In genomic region chr10:57784131-57784875, GRCm38 (mm10) we compare ENCODE assay signal across 10 mouse cellular contexts. TPM values are rescaled to one million over a fixed set of nuclear protein-coding genes. Genes with fewer than 3 reads are reported as not detected.
A peak's percentile ranks its signal among the peaks of the same experiment; 100 is the strongest.
DNase-seq lines count a peak whose midpoint lies in the region; ATAC-seq and TF ChIP-seq lines count a peak whose summit lies in the region.
"Had no signal": no experiment of that assay in that cellular context is flagged by ENCODE, and none has a peak within 500 bp of the region (broad histone marks: within the 10 kb centered on the region; RNA-seq: fewer than 3 reads in every experiment).

No protein-coding gene starts in this region.

- TF ChIP-seq CTCF in MEL (IDR thresholded peaks at IDR 0.05 in 2 of 3, conservative IDR thresholded peaks at IDR 0.05 in 1 of 3; ENCODE audit: control insufficient read depth in 1 of 3, insufficient read depth in 1 of 3, low read depth in 2 of 3, low read length in 3 of 3, poor library complexity in 1 of 3, severe bottlenecking in 1 of 3): no peak
- no peak for TF ChIP-seq CTCF in lung, embryonic 14.5 days (IDR thresholded peaks at IDR 0.05; ENCODE audit: low read depth)

- H3K9ac ChIP-seq in MEL (ENCODE audit: control insufficient read depth, low read depth, low read length, poor library complexity, severe bottlenecking): no peak overlapping the region
- H3K9ac ChIP-seq in forebrain, embryonic 11.5 days (ENCODE audit: low read length): peak overlapping the region; percentile 68
- H3K9ac ChIP-seq in heart, embryonic 15.5 days: no peak overlapping the region
- no peak overlapping the region for H3K9ac ChIP-seq in lung, embryonic 14.5 days

- H3K9me3 ChIP-seq in MEL (replicated peaks; ENCODE audit: insufficient read depth, low read length): no peaks in the 10 kb centered on the region
- no peaks in the 10 kb centered on the region for H3K9me3 ChIP-seq in forebrain, embryonic 11.5 days (ENCODE audit: control insufficient read depth, low read length)
- H3K9me3 ChIP-seq in heart, embryonic 15.5 days (replicated peaks): no peaks in the 10 kb centered on the region
- no peaks in the 10 kb centered on the region for H3K9me3 ChIP-seq in lung, embryonic 14.5 days (ENCODE audit: low read depth, low read length)
- H3K9me3 ChIP-seq: G1E had no signal

- no peak for TF ChIP-seq RAD21 in MEL (IDR thresholded peaks at IDR 0.05; ENCODE audit: low read depth, low read length)

- no peak for TF ChIP-seq POLR2A in MEL (IDR thresholded peaks at IDR 0.05; ENCODE audit: control insufficient read depth in 1 of 2, insufficient read depth in 1 of 2, low read depth in 1 of 2, low read length in 2 of 2, poor library complexity in 1 of 2)

- H3K4me2 ChIP-seq in forebrain, embryonic 11.5 days (ENCODE audit: low read depth, low read length, severe bottlenecking): peak overlapping the region; percentile 63
- peak overlapping the region; percentile 28 for H3K4me2 ChIP-seq in heart, embryonic 15.5 days
- peak overlapping the region; percentile 42 for H3K4me2 ChIP-seq in lung, embryonic 14.5 days

- DNase-seq in MEL (ENCODE audit: low read depth, low spot score): peak; percentile 16
- peak; percentile 81 for DNase-seq in brain, embryonic 18.5 days (ENCODE audit: low read depth, low spot score)
- DNase-seq in forebrain, embryonic 11.5 days (ENCODE audit: low spot score): peak; percentile 91
- peak; percentile 90 to 92 for DNase-seq in kidney, postnatal 36 days
- peak; percentile 91 for DNase-seq in lung, embryonic 14.5 days
- DNase-seq in retina, embryonic 14.5 days (ENCODE audit: low spot score): peak; percentile 79
- no peak for DNase-seq in thymus, postnatal 14 days

- under 1% methylated on average over 7 of the region's 7 CpGs for WGBS in forebrain, embryonic 11.5 days
- 25% methylated on average over 7 of the region's 7 CpGs for WGBS in heart, embryonic 15.5 days
- 12% methylated on average over 7 of the region's 7 CpGs for WGBS in lung, embryonic 14.5 days

- H3K27me3 ChIP-seq in MEL (ENCODE audit: control insufficient read depth in 1 of 2, insufficient read depth in 2 of 2, low read length in 2 of 2): no peaks in the 10 kb centered on the region
- H3K27me3 ChIP-seq in forebrain, embryonic 11.5 days (ENCODE audit: control insufficient read depth, insufficient read depth, low read length): no peaks in the 10 kb centered on the region
- no peaks in the 10 kb centered on the region for H3K27me3 ChIP-seq in heart, embryonic 15.5 days
- H3K27me3 ChIP-seq in lung, embryonic 14.5 days (ENCODE audit: insufficient read depth, low read length): no peaks in the 10 kb centered on the region

- no peaks in the 10 kb centered on the region for H3K79me2 ChIP-seq in MEL (ENCODE audit: control insufficient read depth, insufficient read depth, low read length, poor library complexity)

- TF ChIP-seq EP300 in MEL (IDR thresholded peaks at IDR 0.05; ENCODE audit: low read depth in 1 of 2, low read length in 2 of 2): no peak

- ATAC-seq in forebrain, embryonic 11.5 days (replicated peaks; ENCODE audit: low FRiP score): peak; percentile 92
- no peak for ATAC-seq in heart, embryonic 15.5 days (replicated peaks; ENCODE audit: insufficient number of reproducible peaks, insufficient read depth, low FRiP score, low read depth)
- ATAC-seq in lung, embryonic 14.5 days (ENCODE audit: insufficient read depth): peak; percentile 91

- no peaks in the 10 kb centered on the region for H3K36me3 ChIP-seq in MEL (ENCODE audit: control insufficient read depth in 1 of 2, insufficient read depth in 2 of 2, low read length in 2 of 2)
- H3K36me3 ChIP-seq in forebrain, embryonic 11.5 days (ENCODE audit: control insufficient read depth, insufficient read depth, low read length): no peaks in the 10 kb centered on the region
- no peaks in the 10 kb centered on the region for H3K36me3 ChIP-seq in heart, embryonic 15.5 days
- H3K36me3 ChIP-seq in lung, embryonic 14.5 days (ENCODE audit: insufficient read depth): no peaks in the 10 kb centered on the region
- H3K36me3 ChIP-seq: G1E had no signal

- no peaks in the 10 kb centered on the region for H3K4me1 ChIP-seq in MEL (ENCODE audit: control insufficient read depth in 1 of 2, insufficient read depth in 2 of 2, low read length in 2 of 2)
- peaks cover 5% of the 10 kb centered on the region for H3K4me1 ChIP-seq in forebrain, embryonic 11.5 days (replicated peaks; ENCODE audit: control insufficient read depth, insufficient read depth, low read length)
- H3K4me1 ChIP-seq in heart, embryonic 15.5 days (replicated peaks): no peaks in the 10 kb centered on the region; the same call in 1 of the 2 replicates
- peaks cover 3% of the 10 kb centered on the region; the same call in 1 of the 2 replicates for H3K4me1 ChIP-seq in lung, embryonic 14.5 days (ENCODE audit: insufficient read depth)

- no peak overlapping the region for H3K4me3 ChIP-seq in MEL (ENCODE audit: control insufficient read depth in 1 of 2, insufficient read depth in 1 of 2, low read depth in 2 of 2, low read length in 2 of 2)
- H3K4me3 ChIP-seq in forebrain, embryonic 11.5 days (ENCODE audit: low read depth, low read length): peak overlapping the region; percentile 45
- no peak overlapping the region; the same call in 1 of the 2 replicates for H3K4me3 ChIP-seq in heart, embryonic 15.5 days
- 0 out of 2 replicates have a peak overlapping the region, but pooled peaks have one; percentile 2 for H3K4me3 ChIP-seq in lung, embryonic 14.5 days (ENCODE audit: low read depth, low read length)

- no peak overlapping the region for H3K27ac ChIP-seq in MEL (ENCODE audit: control insufficient read depth, low read depth, low read length)
- H3K27ac ChIP-seq in forebrain, embryonic 11.5 days (ENCODE audit: low read depth, low read length): peak overlapping the region; percentile 91
- no peak overlapping the region for H3K27ac ChIP-seq in heart, embryonic 15.5 days
- H3K27ac ChIP-seq in lung, embryonic 14.5 days (ENCODE audit: low read depth): no peak overlapping the region
- H3K27ac ChIP-seq: macrophage had no signal

TF ChIP-seq in MEL, 35 proteins besides CTCF, POLR2A, EP300 and RAD21:
- TF ChIP-seq E2F4 (IDR thresholded peaks at IDR 0.05; ENCODE audit: borderline replicate concordance, low read depth, low read length): no peak

RNA-seq across cellular contexts. Expression of gene Fabp7, which starts 0.4 kb away (rescaled TPM):
- 12.7 and 26.4 TPM in 2 replicates for total RNA-seq in MEL (2012; rRNA removed)
- 1 to 10 TPM in 1 of 2 experiments, not detected in 1; 4.1 TPM for polyA plus RNA-seq in MEL (2012; ENCODE audit: insufficient read depth in 1 of 2, insufficient read length in 2 of 2, low read depth in 1 of 2, low replicate concordance in 2 of 2, missing spikeins in 1 of 2)
- 595 and 640 TPM in 2 replicates for polyA plus RNA-seq in forebrain, embryonic 11.5 days (2014; fragmentation: Nextera tagmentation; extraction: Ambion mirVana)
- polyA plus RNA-seq in heart, embryonic 15.5 days (2015; fragmentation: Nextera tagmentation; extraction: Ambion mirVana): 13.0 and 14.6 TPM in 2 replicates
- polyA plus RNA-seq in lung, embryonic 14.5 days (2014; fragmentation: Nextera tagmentation; extraction: Ambion mirVana): 9.2 and 9.8 TPM in 2 replicates
- polyA plus RNA-seq: G1E had no signal

RNA-seq across cellular contexts. Expression of gene Smpdl3a, which starts 9.8 kb away (rescaled TPM):
- total RNA-seq in MEL (2012; rRNA removed): 0.04 TPM in 1 of 2 replicates, not detected in the other
- polyA plus RNA-seq in MEL (2012; ENCODE audit: insufficient read depth in 1 of 2, insufficient read length in 2 of 2, low read depth in 1 of 2, low replicate concordance in 2 of 2, missing spikeins in 1 of 2): not detected
- 9.2 and 9.4 TPM in 2 replicates for polyA plus RNA-seq in forebrain, embryonic 11.5 days (2014; fragmentation: Nextera tagmentation; extraction: Ambion mirVana)
- 33.2 and 35.6 TPM in 2 replicates for polyA plus RNA-seq in heart, embryonic 15.5 days (2015; fragmentation: Nextera tagmentation; extraction: Ambion mirVana)
- polyA plus RNA-seq in lung, embryonic 14.5 days (2014; fragmentation: Nextera tagmentation; extraction: Ambion mirVana): 15.2 and 18.6 TPM in 2 replicates
- total RNA-seq: G1E had no signal
- polyA plus RNA-seq: G1E had no signal

Comparison
In these comparisons a context has a peak if more than half of its experiments do, and no peak if none do; other contexts are left out.
1. H3K4me3 ChIP-seq: peak in forebrain, embryonic 11.5 days (single experiment) and lung, embryonic 14.5 days (single experiment); none in MEL (0 of 2) and heart, embryonic 15.5 days (single experiment).
2. RNA of gene Fabp7, which starts 0.4 kb away (polyA plus RNA-seq): 595 to 640 TPM in forebrain, embryonic 11.5 days; 13.0 to 14.6 TPM in heart, embryonic 15.5 days, 9.2 to 9.8 TPM in lung, embryonic 14.5 days and 4.1 TPM in MEL; every median in the first group is over 10 times any median in the second.
3. RNA of gene Smpdl3a, which starts 9.8 kb away (polyA plus RNA-seq): 33.2 to 35.6 TPM in heart, embryonic 15.5 days, 15.2 to 18.6 TPM in lung, embryonic 14.5 days and 9.2 to 9.4 TPM in forebrain, embryonic 11.5 days; not detected in MEL; every median in the first group is over 10 times any median in the second.
4. Peak in every context shown above with its lines, with median percentiles within 50 percentile points of each other: H3K4me2 ChIP-seq.